Mouse (Mus musculus): Measurements from ENCODE around the gene Bbox1. TPM values are rescaled to one million over a fixed set of nuclear protein-coding genes. Genes with fewer than 3 reads are reported as not detected.

Bbox1 gene
- polyA plus RNA-seq, 1 experiment: not detected

- Histone ChIP-seq H3K27ac (ENCODE audit: control insufficient read depth, insufficient read depth, low read depth, low read length, poor library complexity) (no peak overlapping the region), H3K4me1 (ENCODE audit: control insufficient read depth, insufficient read depth, low read length) (no peaks in the 10 kb centered on the region), H3K4me3 (replicated peaks; ENCODE audit: control insufficient read depth, low read depth, low read length) (no peak overlapping the region)
- TF ChIP-seq CTCF (IDR thresholded peaks at IDR 0.05; ENCODE audit: control insufficient read depth, insufficient read depth, low read length) (no peak), POLR2A (IDR thresholded peaks at IDR 0.05; ENCODE audit: borderline replicate concordance, control insufficient read depth, low read depth, low read length) (no peak)
- WGBS: 53% methylated on average over 1 of the region's 1 CpGs
These were observed 4.9 kb upstream of the Bbox1 start for GRCm38 (mm10) chr2:110319266-110319665.

- Histone ChIP-seq H3K4me3 (replicated peaks; ENCODE audit: control insufficient read depth, low read depth, low read length) (no peak overlapping the region), H3K27ac (ENCODE audit: control insufficient read depth, insufficient read depth, low read depth, low read length, poor library complexity) (no peak overlapping the region), H3K4me1 (ENCODE audit: control insufficient read depth, insufficient read depth, low read length) (no peaks in the 10 kb centered on the region)
- TF ChIP-seq POLR2A (IDR thresholded peaks at IDR 0.05; ENCODE audit: borderline replicate concordance, control insufficient read depth, low read depth, low read length): no peak
- no peak for TF ChIP-seq CTCF (IDR thresholded peaks at IDR 0.05; ENCODE audit: control insufficient read depth, insufficient read depth, low read length)
- whole genome bisulfite sequencing: 54% methylated on average over 1 of the region's 1 CpGs
These were observed 4.4 kb upstream of the Bbox1 start for GRCm38 (mm10) chr2:110318719-110319118.

DNA sequence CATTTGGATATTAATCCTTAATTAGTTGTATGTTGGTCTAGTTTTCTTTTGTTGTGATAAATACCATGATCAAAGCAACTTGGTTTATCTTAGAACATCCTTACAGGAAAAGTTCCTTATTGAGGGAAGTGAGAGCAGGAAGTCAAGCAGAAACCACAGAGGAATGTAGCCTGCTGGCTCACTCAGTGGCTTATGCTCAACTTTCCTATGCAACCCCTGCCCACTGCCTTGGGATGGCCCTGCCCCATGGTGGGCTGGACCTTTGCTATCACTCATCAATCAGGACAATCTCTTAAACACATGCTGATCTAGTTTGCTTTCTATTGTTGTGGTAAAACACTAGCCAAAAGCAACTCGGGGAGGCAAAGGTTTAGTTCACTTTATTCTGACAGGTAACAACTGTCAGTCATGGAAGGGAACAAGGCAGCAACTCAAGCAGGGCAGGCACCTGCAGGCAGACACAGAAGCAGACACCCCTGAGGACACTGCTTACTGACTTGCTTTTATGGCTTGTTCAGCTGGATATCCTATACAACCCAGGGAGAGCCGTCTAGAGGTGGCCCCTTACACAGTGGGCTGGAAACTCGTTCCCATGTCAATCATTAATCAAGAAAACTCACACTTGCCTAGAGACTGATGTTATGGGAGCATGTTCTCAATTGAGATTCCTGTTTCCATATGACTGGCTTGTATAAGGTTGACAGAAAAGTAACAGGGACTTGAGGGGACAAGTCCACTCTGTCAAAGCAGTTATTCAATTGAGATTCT lies 1.9 kb upstream of the Bbox1 start:
- H3K27ac ChIP-seq (ENCODE audit: control insufficient read depth, insufficient read depth, low read depth, low read length, poor library complexity): no peak overlapping the region
- no peaks in the 10 kb centered on the region for H3K4me1 ChIP-seq (ENCODE audit: control insufficient read depth, insufficient read depth, low read length)
- TF ChIP-seq POLR2A (IDR thresholded peaks at IDR 0.05; ENCODE audit: borderline replicate concordance, control insufficient read depth, low read depth, low read length) (no peak), CTCF (IDR thresholded peaks at IDR 0.05; ENCODE audit: control insufficient read depth, insufficient read depth, low read length) (no peak)
- no peak overlapping the region for H3K4me3 ChIP-seq (replicated peaks; ENCODE audit: control insufficient read depth, low read depth, low read length)
- WGBS: 35% methylated on average over 3 of the region's 3 CpGs

DNA sequence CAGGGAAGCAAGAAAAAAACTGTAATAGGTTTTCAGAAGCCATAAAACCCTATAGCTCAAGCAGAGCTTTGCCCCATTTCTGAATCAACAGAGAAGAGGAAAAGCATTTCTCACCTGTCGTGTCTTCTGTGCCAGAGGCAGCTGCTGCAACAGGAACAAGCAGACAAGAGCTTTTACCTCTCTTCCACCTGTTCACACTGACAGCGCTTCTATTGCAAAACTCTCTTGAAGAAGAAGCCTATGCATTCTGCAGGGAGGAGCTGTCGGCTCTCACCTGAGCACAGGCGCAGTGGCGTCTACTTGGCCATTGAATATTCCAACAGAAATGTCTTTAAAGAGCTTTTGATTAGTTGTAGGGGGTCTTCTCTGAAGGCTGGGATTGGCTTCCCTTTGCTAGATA lies 286 bp downstream of the Bbox1 start:
- WGBS: 70% methylated on average over 5 of the region's 5 CpGs
- H3K4me3 ChIP-seq (replicated peaks; ENCODE audit: control insufficient read depth, low read depth, low read length): no peak overlapping the region
- H3K27ac ChIP-seq (ENCODE audit: control insufficient read depth, insufficient read depth, low read depth, low read length, poor library complexity): no peak overlapping the region
- H3K4me1 ChIP-seq (ENCODE audit: control insufficient read depth, insufficient read depth, low read length): no peaks in the 10 kb centered on the region
- no peak for TF ChIP-seq POLR2A (IDR thresholded peaks at IDR 0.05; ENCODE audit: borderline replicate concordance, control insufficient read depth, low read depth, low read length)
- TF ChIP-seq CTCF (IDR thresholded peaks at IDR 0.05; ENCODE audit: control insufficient read depth, insufficient read depth, low read length): no peak

- no peak overlapping the region for H3K27ac ChIP-seq (ENCODE audit: control insufficient read depth, insufficient read depth, low read depth, low read length, poor library complexity)
- WGBS: 55% methylated on average over 2 of the region's 2 CpGs
- no peak overlapping the region for H3K4me3 ChIP-seq (replicated peaks; ENCODE audit: control insufficient read depth, low read depth, low read length)
- TF ChIP-seq POLR2A (IDR thresholded peaks at IDR 0.05; ENCODE audit: borderline replicate concordance, control insufficient read depth, low read depth, low read length): no peak
- no peak for TF ChIP-seq CTCF (IDR thresholded peaks at IDR 0.05; ENCODE audit: control insufficient read depth, insufficient read depth, low read length)
- no peaks in the 10 kb centered on the region for H3K4me1 ChIP-seq (ENCODE audit: control insufficient read depth, insufficient read depth, low read length)
These were observed 995 bp downstream of the Bbox1 start for GRCm38 (mm10) chr2:110313305-110313824.

GRCm38 (mm10) chr2:110305358-110306283 lies 8.7 kb downstream of the Bbox1 start:
- WGBS: 83% methylated on average over 12 of the region's 12 CpGs
- no peaks in the 10 kb centered on the region for H3K4me1 ChIP-seq (ENCODE audit: control insufficient read depth, insufficient read depth, low read length)
- TF ChIP-seq CTCF (IDR thresholded peaks at IDR 0.05; ENCODE audit: control insufficient read depth, insufficient read depth, low read length): no peak
- no peak for TF ChIP-seq POLR2A (IDR thresholded peaks at IDR 0.05; ENCODE audit: borderline replicate concordance, control insufficient read depth, low read depth, low read length)
- no peak overlapping the region for H3K27ac ChIP-seq (ENCODE audit: control insufficient read depth, insufficient read depth, low read depth, low read length, poor library complexity)
- no peak overlapping the region for H3K4me3 ChIP-seq (replicated peaks; ENCODE audit: control insufficient read depth, low read depth, low read length)

DNA sequence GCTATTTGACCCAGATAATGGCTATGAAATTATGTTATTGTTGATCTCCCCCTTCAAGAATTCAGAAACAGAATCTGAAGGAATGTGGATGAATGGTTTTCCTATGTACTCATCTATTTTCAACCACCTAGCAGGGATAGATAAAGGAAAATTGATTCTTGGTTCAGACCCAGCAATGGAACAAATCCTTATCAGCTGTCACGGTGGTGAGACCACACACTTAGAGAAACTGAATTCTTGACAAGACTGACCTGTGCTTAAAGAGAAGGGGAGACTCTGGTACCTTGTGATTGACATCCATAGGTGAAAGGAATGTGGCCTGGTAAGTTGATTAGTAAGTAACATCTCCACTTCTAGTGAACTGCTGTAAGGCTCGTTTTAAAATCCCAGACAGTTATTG lies 12.1 kb downstream of the Bbox1 start:
- Histone ChIP-seq H3K4me1 (ENCODE audit: control insufficient read depth, insufficient read depth, low read length) (no peaks in the 10 kb centered on the region), H3K4me3 (replicated peaks; ENCODE audit: control insufficient read depth, low read depth, low read length) (no peak overlapping the region), H3K27ac (ENCODE audit: control insufficient read depth, insufficient read depth, low read depth, low read length, poor library complexity) (no peak overlapping the region)
- no peak for TF ChIP-seq POLR2A (IDR thresholded peaks at IDR 0.05; ENCODE audit: borderline replicate concordance, control insufficient read depth, low read depth, low read length)
- TF ChIP-seq CTCF (IDR thresholded peaks at IDR 0.05; ENCODE audit: control insufficient read depth, insufficient read depth, low read length): no peak
- WGBS: 20% methylated on average over 2 of the region's 2 CpGs

GRCm38 (mm10) chr2:110301314-110301713 lies 13.0 kb downstream of the Bbox1 start:
- WGBS: 75% methylated on average over 3 of the region's 3 CpGs
- H3K27ac ChIP-seq (ENCODE audit: control insufficient read depth, insufficient read depth, low read depth, low read length, poor library complexity): no peak overlapping the region

More at GRCm38 (mm10) chr2:110301314-110301713, 13.0 kb downstream of the Bbox1 start:
- no peaks in the 10 kb centered on the region for H3K4me1 ChIP-seq (ENCODE audit: control insufficient read depth, insufficient read depth, low read length)
- H3K4me3 ChIP-seq (replicated peaks; ENCODE audit: control insufficient read depth, low read depth, low read length): no peak overlapping the region
- TF ChIP-seq CTCF (IDR thresholded peaks at IDR 0.05; ENCODE audit: control insufficient read depth, insufficient read depth, low read length) (no peak), POLR2A (IDR thresholded peaks at IDR 0.05; ENCODE audit: borderline replicate concordance, control insufficient read depth, low read depth, low read length) (no peak)
